ENCODE assay signal across 8 mouse cellular contexts in the genomic region with DNA sequence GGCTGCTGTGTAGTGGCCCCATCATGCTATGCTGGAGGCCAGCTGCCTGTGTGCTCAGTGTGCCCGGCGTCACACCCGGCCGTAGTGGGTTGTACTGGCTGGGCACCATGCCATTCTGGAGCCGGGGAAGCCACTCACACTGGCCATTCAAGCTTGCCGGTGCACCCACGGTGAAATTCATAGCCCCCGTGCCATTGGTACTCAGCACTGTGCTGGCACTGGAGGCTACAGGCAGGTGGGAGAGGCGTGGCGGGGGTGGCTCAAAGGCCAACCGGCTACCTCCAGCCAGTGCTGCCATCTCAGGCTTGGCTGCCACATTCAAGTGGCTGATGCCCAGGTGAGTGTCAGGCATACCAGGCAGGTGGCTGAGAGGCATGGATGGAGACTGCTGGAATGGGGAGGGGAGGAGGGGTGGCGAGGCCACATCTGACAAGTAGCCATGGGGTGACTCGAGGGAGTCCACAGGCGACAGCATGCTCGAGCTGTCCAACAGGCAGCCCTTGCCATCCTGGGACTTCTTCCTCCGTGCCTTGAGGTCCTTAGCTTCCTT. TPM values are rescaled to one million over a fixed set of nuclear protein-coding genes. Genes with fewer than 3 reads are reported as not detected.
A peak's percentile ranks its signal among the peaks of the same experiment; 100 is the strongest.
DNase-seq lines count a peak whose midpoint lies in the region; ATAC-seq and TF ChIP-seq lines count a peak whose summit lies in the region.

No protein-coding gene starts in this region.

- peaks cover 67% of the 10 kb centered on the region for H3K36me3 ChIP-seq in neural tube, embryonic 13.5 days

- 90% methylated on average over 16 of the region's 16 CpGs for WGBS in neural tube, embryonic 13.5 days
- 66% methylated on average over 16 of the region's 16 CpGs for WGBS in lung, adult 2 months

- H3K27ac ChIP-seq in neural tube, embryonic 13.5 days (replicated peaks), result peak overlapping the region; percentile 33; the same call in 1 of the 2 replicates

- TF ChIP-seq CTCF in lung, adult 2 months (IDR thresholded peaks at IDR 0.05; ENCODE audit: insufficient read depth, low read length), result no peak

- H3K27me3 ChIP-seq in neural tube, embryonic 13.5 days, result no peaks in the 10 kb centered on the region

- TF ChIP-seq POLR2A in lung, adult 2 months (IDR thresholded peaks at IDR 0.05; ENCODE audit: borderline replicate concordance, extremely low read depth, low read depth, low read length), result no peak

- H3K9me3 ChIP-seq in neural tube, embryonic 13.5 days, result no peaks in the 10 kb centered on the region

- DNase-seq in cerebellum, postnatal 10 days, result peak; percentile 61 to 63
- no peak for DNase-seq in cerebellum, postnatal 4 days (ENCODE audit: low spot score in 2 of 2)
- no peak for DNase-seq in neural tube, embryonic 10.5 days (ENCODE audit: extremely low spot score, low spot score)
- peak; percentile 29 for DNase-seq in lung, adult 2 months
- DNase-seq in adrenal gland, postnatal 4 days (ENCODE audit: low spot score in 2 of 2), result no peak
- no peak for DNase-seq in left cerebral cortex, postnatal 4 days
- DNase-seq in spleen, adult 12 weeks (ENCODE audit: low spot score), result no peak

- H3K4me1 ChIP-seq in neural tube, embryonic 13.5 days (replicated peaks), result peaks cover 18% of the 10 kb centered on the region
- H3K4me1 ChIP-seq in lung, adult 2 months (ENCODE audit: control insufficient read depth, insufficient read depth, low read length), result peaks cover 11% of the 10 kb centered on the region; the same call in 1 of the 2 replicates

- ATAC-seq in neural tube, embryonic 13.5 days (ENCODE audit: low read depth), result no peak

- no peak overlapping the region for H3K4me3 ChIP-seq in neural tube, embryonic 13.5 days
- H3K4me3 ChIP-seq in lung, adult 2 months (replicated peaks; ENCODE audit: extremely low read depth, low read depth, low read length), result no peak overlapping the region

- H3K9ac ChIP-seq in neural tube, embryonic 13.5 days, result no peak overlapping the region

- H3K4me2 ChIP-seq in neural tube, embryonic 13.5 days, result no peak overlapping the region

- intact Hi-C loops in left cerebral cortex, postnatal 4 days (cut with DNase I), result no loop called here

RNA-seq across cellular contexts. Expression of a gene that starts 15.2 kb away (rescaled TPM):
- polyA plus RNA-seq in neural tube, embryonic 13.5 days (2015; fragmentation: Nextera tagmentation; extraction: Ambion mirVana), result 18.4 and 20.7 TPM in 2 replicates
- polyA plus RNA-seq in lung, adult 2 months (2012; rRNA removed), result 69.0 and 72.8 TPM in 2 replicates
- total RNA-seq in adrenal gland, postnatal 4 days (2021), result 10 to 100 TPM; 53.7 to 58.6 TPM
- total RNA-seq in left cerebral cortex, postnatal 4 days (2021), result 10 to 100 TPM; 52.3 to 52.6 TPM

RNA-seq across cellular contexts. Expression of a gene that starts 51.2 kb away (rescaled TPM):
- 24.6 and 25.5 TPM in 2 replicates for polyA plus RNA-seq in neural tube, embryonic 13.5 days (2015; fragmentation: Nextera tagmentation; extraction: Ambion mirVana)
- 26.4 and 27.2 TPM in 2 replicates for polyA plus RNA-seq in lung, adult 2 months (2012; rRNA removed)
- total RNA-seq in adrenal gland, postnatal 4 days (2021), result 10 to 100 TPM; 32.3 to 35.8 TPM
- total RNA-seq in left cerebral cortex, postnatal 4 days (2021), result 10 to 100 TPM; 22.5 to 27.1 TPM

RNA-seq across cellular contexts. Expression of a gene that starts 56.3 kb away (rescaled TPM):
- 19.3 and 20.5 TPM in 2 replicates for polyA plus RNA-seq in neural tube, embryonic 13.5 days (2015; fragmentation: Nextera tagmentation; extraction: Ambion mirVana)
- polyA plus RNA-seq in lung, adult 2 months (2012; rRNA removed), result 108 and 124 TPM in 2 replicates
- total RNA-seq in adrenal gland, postnatal 4 days (2021), result 10 to 100 TPM; 35.1 to 48.7 TPM
- total RNA-seq in left cerebral cortex, postnatal 4 days (2021), result 10 to 100 TPM; 39.5 to 42.1 TPM

Comparison
In these comparisons a context has a peak if more than half of its experiments do, and no peak if none do; other contexts are left out.
1. DNase-seq: peak in cerebellum, postnatal 10 days (2 of 2) and lung, adult 2 months (single experiment); none in cerebellum, postnatal 4 days (0 of 2), neural tube, embryonic 10.5 days (single experiment), adrenal gland, postnatal 4 days (0 of 2), left cerebral cortex, postnatal 4 days (single experiment) and spleen, adult 12 weeks (single experiment).